Mouse (Mus musculus): ENCODE data around the gene Fam241a.

GRCm38 (mm10) chr3:127823886-127824863 lies 71.9 kb downstream of the Fam241a start:
- TF ChIP-seq POLR2A (IDR thresholded peaks at IDR 0.05; ENCODE audit: control insufficient read depth, low read depth, low read length) (no peak), CTCF (IDR thresholded peaks at IDR 0.05; ENCODE audit: control insufficient read depth, insufficient read depth, insufficient replicate concordance, low read depth, low read length) (no peak)

Measured in testis, adult 2 months (tissue).